Mouse (Mus musculus) frontal cortex, postnatal 25 days (tissue): ENCODE measurements around the gene Klk7.

Source experiments
- DNase-seq, 2 experiments: peaks; one replicate each; pipeline ENCODE4 v3.0.0; 2022; ENCODE audit warnings: low spot score in 2 of 2

Gene Klk7

GRCm38 (mm10) chr7:43797333-43797769 lies 13.7 kb upstream of the Klk7 start, which contains the start of gene Klk8:
Gene Klk8 (plus strand): TSS chr7:43797577.
- no peak for DNase-seq

GRCm38 (mm10) chr7:43797844-43798462 lies 13.1 kb upstream of the Klk7 start:
- DNase-seq: no peak

GRCm38 (mm10) chr7:43799876-43800275 lies 11.2 kb upstream of the Klk7 start:
- no peak for DNase-seq

GRCm38 (mm10) chr7:43815211-43815610 lies 4.1 kb downstream of the Klk7 start:
- DNase-seq: no peak

- no peak for DNase-seq
These were observed 5.7 kb downstream of the Klk7 start for GRCm38 (mm10) chr7:43816746-43817145.

- no peak for DNase-seq
These were observed 10.5 kb downstream of the Klk7 start for GRCm38 (mm10) chr7:43821581-43821980.

GRCm38 (mm10) chr7:43824199-43824598 lies 13.1 kb downstream of the Klk7 start, which contains the start of gene Klk6:
Gene Klk6 (plus strand): TSS chr7:43824499.
- no peak for DNase-seq

- DNase-seq: no peak
These were observed 15.0 kb downstream of the Klk7 start for GRCm38 (mm10) chr7:43826056-43826455.

GRCm38 (mm10) chr7:43827706-43828105 lies 16.6 kb downstream of the Klk7 start:
- DNase-seq: no peak

- no peak for DNase-seq
These were observed 17.9 kb downstream of the Klk7 start for GRCm38 (mm10) chr7:43829006-43829405.

- DNase-seq: no peak
These were observed 30.6 kb downstream of the Klk7 start, which contains the start of gene Klk5 for GRCm38 (mm10) chr7:43841701-43842100. Gene Klk5 (plus strand): TSS chr7:43841971.

- no peak for DNase-seq
These were observed 32.7 kb downstream of the Klk7 start for GRCm38 (mm10) chr7:43843801-43844200.

GRCm38 (mm10) chr7:43851616-43852015 lies 40.5 kb downstream of the Klk7 start:
- DNase-seq: no peak

GRCm38 (mm10) chr7:43854642-43855380 lies 43.7 kb downstream of the Klk7 start:
- DNase-seq: no peak

- no peak for DNase-seq
These were observed 44.6 kb downstream of the Klk7 start for GRCm38 (mm10) chr7:43855709-43856108.

- DNase-seq: no peak
These were observed 45.2 kb downstream of the Klk7 start for GRCm38 (mm10) chr7:43856307-43856706.

GRCm38 (mm10) chr7:43857501-43857900 lies 46.4 kb downstream of the Klk7 start:
- no peak for DNase-seq

GRCm38 (mm10) chr7:43860411-43860810 lies 49.3 kb downstream of the Klk7 start:
- no peak for DNase-seq
